Mouse (Mus musculus) thymus, postnatal 36 days (tissue): ENCODE measurements around the gene Rhox3c.
"Not testable (repeated sequence)": the region's sequence is repeated elsewhere in the genome, so short reads cannot be mapped to it uniquely, and the experiment has no call there.

Source experiments
- DNase-seq, 2 experiments: peaks; one replicate each; pipeline ENCODE4 v3.0.0; 2022; ENCODE audit warnings: mixed read lengths in 2 of 2

Rhox3c gene

DNA sequence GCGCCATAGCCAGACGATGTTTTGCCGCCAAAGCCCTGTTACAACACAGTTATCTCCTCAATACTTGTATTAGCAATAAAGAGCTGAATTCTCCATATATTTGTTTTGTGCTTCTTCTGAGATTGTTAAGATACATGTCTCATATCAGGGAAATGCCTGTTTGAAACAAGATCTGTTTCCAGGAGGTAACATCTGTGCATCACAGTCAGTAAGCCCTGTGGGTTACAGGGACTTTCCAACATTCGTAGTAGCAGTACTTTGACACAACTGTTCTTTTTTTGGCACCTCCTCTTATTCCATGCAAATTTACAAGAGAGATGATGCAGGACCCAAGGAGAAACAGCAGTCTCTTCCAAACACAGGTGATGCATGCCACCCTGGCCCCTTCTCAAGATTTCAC is at the start of gene Rhox3c:
Rhox3c (plus strand) TSS at position 301 of the 400 bp plus-strand sequence.
- DNase-seq, result not testable (repeated sequence)

DNA sequence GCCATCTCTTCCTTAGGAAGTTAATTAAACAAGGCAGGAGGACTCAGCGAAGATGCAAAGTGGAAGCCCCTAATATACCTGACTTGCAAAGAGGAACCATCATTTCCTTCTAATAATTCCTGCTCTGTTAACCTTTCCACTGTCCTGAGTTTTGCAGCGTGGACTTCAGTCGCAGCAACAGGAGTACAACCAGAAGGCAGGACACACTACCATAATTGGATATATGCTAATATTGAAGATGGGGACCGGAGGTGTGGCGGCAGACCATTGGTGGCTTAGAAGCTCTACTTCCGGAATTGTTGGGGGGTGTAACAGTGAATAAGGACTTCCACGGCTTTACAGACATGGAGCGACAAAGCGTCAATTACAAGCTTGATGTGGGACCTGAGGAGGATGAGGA is 46.6 kb upstream of the Rhox3c start, which contains the start of gene Rhox2b:
Rhox2b (plus strand) TSS at position 301 of the 400 bp plus-strand sequence.
- not testable (repeated sequence) for DNase-seq

DNA sequence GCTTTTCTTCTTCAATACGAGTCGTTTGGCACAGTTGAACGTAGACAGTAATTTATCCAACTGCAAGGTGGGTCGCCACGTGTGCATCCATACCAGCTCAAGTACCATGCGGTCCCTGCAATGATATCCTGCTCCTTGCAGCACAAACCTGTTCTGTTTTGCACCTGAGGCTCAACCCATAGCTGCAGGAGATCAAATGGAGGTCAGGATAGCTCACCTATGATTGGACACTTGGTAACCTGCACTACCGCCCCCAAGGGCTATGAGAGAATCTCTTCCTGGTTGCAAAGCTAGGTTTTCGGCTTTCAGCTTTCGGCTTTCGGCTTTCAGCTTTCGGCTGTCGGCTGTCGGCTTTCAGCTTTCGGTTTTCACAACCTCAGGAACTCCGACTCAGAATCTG is 26.2 kb upstream of the Rhox3c start, which contains the start of gene Rhox4b:
Rhox4b (plus strand) TSS at position 301 of the 400 bp plus-strand sequence.
- DNase-seq, result not testable (repeated sequence)

DNA sequence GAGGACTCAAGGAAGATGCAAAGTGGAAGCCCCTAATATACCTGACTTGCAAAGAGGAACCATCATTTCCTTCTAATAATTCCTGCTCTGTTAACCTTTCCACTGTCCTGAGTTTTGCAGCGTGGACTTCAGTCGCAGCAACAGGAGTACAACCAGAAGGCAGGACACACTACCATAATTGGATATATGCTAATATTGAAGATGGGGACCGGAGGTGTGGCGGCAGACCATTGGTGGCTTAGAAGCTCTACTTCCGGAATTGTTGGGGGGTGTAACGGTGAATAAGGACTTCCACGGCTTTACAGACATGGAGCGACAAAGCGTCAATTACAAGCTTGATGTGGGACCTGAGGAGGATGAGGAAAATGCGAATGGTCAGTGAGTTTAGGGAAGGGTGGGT is 5.0 kb upstream of the Rhox3c start, which contains the start of gene Rhox2c:
Rhox2c (plus strand) TSS at position 301 of the 400 bp plus-strand sequence.
- not testable (repeated sequence) for DNase-seq

DNA sequence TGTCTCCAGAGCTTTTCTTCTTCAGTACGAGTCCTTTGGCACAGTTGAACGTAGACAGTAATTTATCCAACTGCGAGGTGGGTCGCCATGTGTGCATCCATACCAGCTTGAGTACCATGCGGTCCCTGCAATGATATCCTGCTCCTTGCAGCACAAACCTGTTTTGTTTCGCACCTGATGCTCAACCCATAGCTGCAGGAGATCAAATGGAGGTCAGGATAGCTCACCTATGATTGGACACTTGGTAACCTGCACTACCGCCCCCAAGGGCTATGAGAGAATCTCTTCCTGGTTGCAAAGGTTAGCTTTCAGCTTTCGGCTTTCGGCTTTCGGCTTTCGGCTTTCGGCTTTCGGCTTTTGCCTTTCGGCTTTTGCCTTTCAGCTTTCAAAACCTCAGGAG is 21.7 kb downstream of the Rhox3c start, which contains the start of gene Rhox4c:
Rhox4c (plus strand) TSS at position 301 of the 400 bp plus-strand sequence.
- not testable (repeated sequence) for DNase-seq

DNA sequence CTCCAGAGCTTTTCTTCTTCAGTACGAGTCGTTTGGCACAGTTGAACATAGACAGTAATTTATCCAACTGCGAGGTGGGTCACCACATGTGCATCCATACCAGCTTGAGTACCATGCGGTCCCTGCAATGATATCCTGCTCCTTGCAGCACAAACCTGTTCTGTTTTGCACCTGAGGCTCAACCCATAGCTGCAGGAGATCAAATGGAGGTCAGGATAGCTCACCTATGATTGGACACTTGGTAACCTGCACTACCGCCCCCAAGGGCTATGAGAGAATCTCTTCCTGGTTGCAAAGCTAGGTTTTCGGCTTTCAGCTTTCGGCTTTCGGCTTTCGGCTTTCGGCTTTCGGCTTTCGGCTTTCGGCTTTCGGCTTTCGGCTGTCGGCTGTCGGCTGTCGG is 55.7 kb downstream of the Rhox3c start, which contains the start of gene Rhox4d:
Rhox4d (plus strand) TSS at position 301 of the 400 bp plus-strand sequence.
- DNase-seq, result not testable (repeated sequence)
